Mouse (Mus musculus): ENCODE data around the gene Atp10b.
"Not testable (repeated sequence)": the region's sequence is repeated elsewhere in the genome, so short reads cannot be mapped to it uniquely, and the experiment has no call there.

Gene Atp10b

GRCm38 (mm10) chr11:43149577-43149976, at the start of gene Atp10b:
Gene Atp10b (plus strand): TSS chr11:43149877.
- DNase-seq: no peak

- no peak for DNase-seq
Observed at GRCm38 (mm10) chr11:43101357-43101756, 48.3 kb upstream of the Atp10b start.

GRCm38 (mm10) chr11:43125908-43126477, 23.7 kb upstream of the Atp10b start:
- no peak for DNase-seq

- not testable (repeated sequence) for DNase-seq
Observed at GRCm38 (mm10) chr11:43126573-43126972, 23.1 kb upstream of the Atp10b start.

- DNase-seq: no peak
Observed at GRCm38 (mm10) chr11:43141296-43141695, 8.4 kb upstream of the Atp10b start.

- DNase-seq: no peak
Observed at GRCm38 (mm10) chr11:43142811-43143210, 6.9 kb upstream of the Atp10b start.

GRCm38 (mm10) chr11:43144178-43144577, 5.5 kb upstream of the Atp10b start:
- DNase-seq: no peak

GRCm38 (mm10) chr11:43144882-43145281, 4.8 kb upstream of the Atp10b start:
- DNase-seq: not testable (repeated sequence)

- DNase-seq: no peak
Observed at GRCm38 (mm10) chr11:43147380-43147779, 2.3 kb upstream of the Atp10b start.

- DNase-seq: no peak
Observed at GRCm38 (mm10) chr11:43148341-43148740, 1.3 kb upstream of the Atp10b start.

GRCm38 (mm10) chr11:43155004-43155403, 5.3 kb downstream of the Atp10b start:
- DNase-seq: no peak

GRCm38 (mm10) chr11:43155417-43155816, 5.7 kb downstream of the Atp10b start:
- DNase-seq: no peak

GRCm38 (mm10) chr11:43158814-43159213, 9.1 kb downstream of the Atp10b start:
- no peak for DNase-seq

- no peak for DNase-seq
Observed at GRCm38 (mm10) chr11:43160188-43160942, 10.7 kb downstream of the Atp10b start.

GRCm38 (mm10) chr11:43170601-43171000, 20.9 kb downstream of the Atp10b start:
- no peak for DNase-seq

GRCm38 (mm10) chr11:43174359-43175116, 24.9 kb downstream of the Atp10b start:
- no peak for DNase-seq

- DNase-seq: no peak
Observed at GRCm38 (mm10) chr11:43182401-43182800, 32.7 kb downstream of the Atp10b start.

- no peak for DNase-seq
Observed at GRCm38 (mm10) chr11:43182816-43183215, 33.1 kb downstream of the Atp10b start.

- no peak for DNase-seq
Observed at GRCm38 (mm10) chr11:43183457-43183856, 33.8 kb downstream of the Atp10b start.

GRCm38 (mm10) chr11:43186291-43186690, 36.6 kb downstream of the Atp10b start:
- DNase-seq: no peak

- DNase-seq: no peak
Observed at GRCm38 (mm10) chr11:43189817-43190593, 40.3 kb downstream of the Atp10b start.

- DNase-seq: no peak
Observed at GRCm38 (mm10) chr11:43198811-43199210, 49.1 kb downstream of the Atp10b start.

GRCm38 (mm10) chr11:43199358-43199757, 49.7 kb downstream of the Atp10b start:
- DNase-seq: no peak

All from thymus, adult 18-20 months (tissue).